Mouse (Mus musculus) lung, embryonic 15.5 days (tissue): ENCODE data around the gene Adgrg7. TPM values are rescaled to one million over a fixed set of nuclear protein-coding genes. Genes with fewer than 3 reads are reported as not detected.
A peak's percentile ranks its signal among the peaks of the same experiment; 100 is the strongest.

ENCODE experiments used
- ATAC-seq: fragments of 200-750 bp; cut with Nextera tagmentation; 2 replicates; pipeline ENCODE4 v1.8.0; 2017; ENCODE audit warnings: moderate number of reproducible peaks, borderline replicate concordance; ENCODE audit not compliant: low FRiP score, low TSS enrichment; ENCODE audit errors: extremely low read depth
- H3K27ac ChIP-seq: fragments of 300-500 bp; sonication (generic); 2 replicates; pipeline ENCODE4 v1.5.1; 2015; ENCODE audit warnings: moderate library complexity, mild to moderate bottlenecking, inconsistent platforms
- H3K27me3 ChIP-seq: fragments of 300-500 bp; sonication (generic); 2 replicates; pipeline ENCODE4 v1.6.1; 2015; ENCODE audit warnings: inconsistent platforms
- H3K36me3 ChIP-seq: fragments of 300-500 bp; sonication (generic); 2 replicates; pipeline ENCODE4 v1.6.1; 2015; ENCODE audit warnings: inconsistent platforms
- H3K4me1 ChIP-seq: fragments of 300-500 bp; sonication (generic); 2 replicates; pipeline ENCODE4 v1.6.1; 2015; ENCODE audit warnings: inconsistent platforms
- H3K4me2 ChIP-seq: fragments of 300-500 bp; sonication (generic); 2 replicates; pipeline ENCODE4 v1.6.1; 2015; ENCODE audit warnings: inconsistent platforms, mild to moderate bottlenecking, moderate library complexity
- H3K4me3 ChIP-seq: fragments of 300-500 bp; sonication (generic); 2 replicates; pipeline ENCODE4 v1.5.1; 2015; ENCODE audit warnings: mild to moderate bottlenecking, inconsistent platforms
- H3K9ac ChIP-seq: fragments of 300-500 bp; sonication (generic); 2 replicates; pipeline ENCODE4 v1.6.1; 2015; ENCODE audit warnings: inconsistent platforms
- H3K9me3 ChIP-seq: fragments of 300-500 bp; sonication (generic); 2 replicates; pipeline ENCODE4 v1.6.1; 2016; ENCODE audit warnings: inconsistent platforms
- WGBS: fragments of 180-500 bp; shearing (Covaris S2); methylation state at CpG from one replicate; pipeline ENCODE4 v1.1.7; 2015; 5-methylcytosine and 5-hydroxymethylcytosine counted together
- polyA plus RNA-seq: library from polyadenylated mRNA; unstranded; fragments of >200 nt; fragmentation: Nextera tagmentation; extraction: Ambion mirVana; gene quantifications from 2 replicates; pipeline ENCODE4 v1.2.1, GENCODE M21; 2015

Adgrg7 gene
- polyA plus RNA-seq, 1 experiment from 2014 or later: not detected

GRCm38 (mm10) chr16:56696448-56696847, 99.2 kb downstream of the Adgrg7 start:
- Histone ChIP-seq H3K27ac (no peak overlapping the region), H3K4me3 (no peak overlapping the region), H3K9me3 (no peaks in the 10 kb centered on the region), H3K9ac (no peak overlapping the region), H3K36me3 (peaks cover 40% of the 10 kb centered on the region), H3K4me1 (no peaks in the 10 kb centered on the region), H3K27me3 (no peaks in the 10 kb centered on the region), H3K4me2 (no peak overlapping the region)
- WGBS: 73% methylated on average over 2 of the region's 2 CpGs
- ATAC-seq: no peak

- peaks cover 43% of the 10 kb centered on the region for H3K36me3 ChIP-seq
- H3K4me2 ChIP-seq: no peak overlapping the region
- WGBS: 86% methylated on average over 7 of the region's 7 CpGs
- ATAC-seq: no peak
- no peaks in the 10 kb centered on the region for H3K9me3 ChIP-seq
- H3K27me3 ChIP-seq: no peaks in the 10 kb centered on the region
- H3K4me1 ChIP-seq: no peaks in the 10 kb centered on the region
- no peak overlapping the region for H3K27ac ChIP-seq
- no peak overlapping the region for H3K9ac ChIP-seq
- no peak overlapping the region for H3K4me3 ChIP-seq
Measured at GRCm38 (mm10) chr16:56690715-56691114, 104.9 kb downstream of the Adgrg7 start.

- Histone ChIP-seq H3K27ac (no peak overlapping the region), H3K27me3 (no peaks in the 10 kb centered on the region), H3K4me3 (no peak overlapping the region), H3K36me3 (peaks cover 45% of the 10 kb centered on the region), H3K9me3 (no peaks in the 10 kb centered on the region), H3K9ac (no peak overlapping the region), H3K4me2 (no peak overlapping the region), H3K4me1 (0 out of 2 replicates have a peak, but pooled peaks cover 4% of the 10 kb centered on the region)
- 90% methylated on average over 5 of the region's 5 CpGs for WGBS
- ATAC-seq: no peak
Measured at GRCm38 (mm10) chr16:56686747-56687146, 108.9 kb downstream of the Adgrg7 start.

- H3K27me3 ChIP-seq: no peaks in the 10 kb centered on the region
- peaks cover 17% of the 10 kb centered on the region; the same call in 1 of the 2 replicates for H3K36me3 ChIP-seq
- H3K4me1 ChIP-seq: 0 out of 2 replicates have a peak, but pooled peaks cover 10% of the 10 kb centered on the region
- WGBS: 42% methylated on average over 8 of the region's 8 CpGs
- ATAC-seq: peak; percentile 83
- H3K9ac ChIP-seq: no peak overlapping the region
- no peaks in the 10 kb centered on the region for H3K9me3 ChIP-seq
- no peak overlapping the region; the same call in 1 of the 2 replicates for H3K4me2 ChIP-seq
- H3K27ac ChIP-seq: peak overlapping the region; percentile 45
- no peak overlapping the region for H3K4me3 ChIP-seq
Measured at GRCm38 (mm10) chr16:56681010-56681645, 114.5 kb downstream of the Adgrg7 start.

GRCm38 (mm10) chr16:56677146-56677545, 118.5 kb downstream of the Adgrg7 start:
- 39% methylated on average over 4 of the region's 4 CpGs for WGBS
- Histone ChIP-seq H3K9ac (no peak overlapping the region), H3K4me3 (no peak overlapping the region), H3K27me3 (no peaks in the 10 kb centered on the region), H3K27ac (no peak overlapping the region), H3K4me1 (0 out of 2 replicates have a peak, but pooled peaks cover 10% of the 10 kb centered on the region), H3K36me3 (no peaks in the 10 kb centered on the region), H3K9me3 (no peaks in the 10 kb centered on the region), H3K4me2 (no peak overlapping the region)
- no peak for ATAC-seq

Other genes starting within 250 kb of the Adgrg7 start
- 130 and 135 TPM in 2 replicates for gene Tfg, start 78.4 kb downstream of the Adgrg7 start, polyA plus RNA-seq
- 39.7 and 41.2 TPM in 2 replicates for gene Tmem45a, start 90.3 kb upstream of the Adgrg7 start, polyA plus RNA-seq
- gene Lnp1, start 132.2 kb upstream of the Adgrg7 start, polyA plus RNA-seq: 0.25 and 0.39 TPM in 2 replicates